Mouse (Mus musculus) lung, postnatal 25 days (tissue): Measurements from ENCODE around the gene Gm10217.

Source experiments
- DNase-seq: peaks from one replicate; pipeline ENCODE4 v3.0.0; 2022; ENCODE audit warnings: low spot score

The Gm10217 gene

DNA sequence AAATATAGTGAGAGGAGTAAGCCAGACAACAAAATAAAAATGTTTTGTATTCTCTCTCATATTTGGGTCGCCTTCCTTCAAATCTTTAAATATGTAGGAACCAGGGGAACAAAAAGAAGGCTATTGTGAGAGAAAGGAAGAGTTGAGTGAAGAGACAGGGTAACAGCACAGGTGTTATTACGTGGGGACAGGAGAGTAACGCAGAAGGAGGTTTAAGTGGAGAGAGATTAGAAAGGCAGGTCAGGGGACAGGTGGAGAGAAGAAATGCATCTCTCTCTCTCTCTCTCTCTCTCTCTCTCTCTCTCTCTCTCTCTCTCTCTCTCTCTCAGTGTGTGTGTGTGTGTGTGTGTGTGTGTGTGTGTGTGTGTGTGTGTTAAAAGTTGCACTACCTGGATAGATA lies at the start of gene Gm10217:
TSS of gene Gm10217 (plus strand) at position 301 of the 400 bp plus-strand sequence.
- no peak for DNase-seq

DNA sequence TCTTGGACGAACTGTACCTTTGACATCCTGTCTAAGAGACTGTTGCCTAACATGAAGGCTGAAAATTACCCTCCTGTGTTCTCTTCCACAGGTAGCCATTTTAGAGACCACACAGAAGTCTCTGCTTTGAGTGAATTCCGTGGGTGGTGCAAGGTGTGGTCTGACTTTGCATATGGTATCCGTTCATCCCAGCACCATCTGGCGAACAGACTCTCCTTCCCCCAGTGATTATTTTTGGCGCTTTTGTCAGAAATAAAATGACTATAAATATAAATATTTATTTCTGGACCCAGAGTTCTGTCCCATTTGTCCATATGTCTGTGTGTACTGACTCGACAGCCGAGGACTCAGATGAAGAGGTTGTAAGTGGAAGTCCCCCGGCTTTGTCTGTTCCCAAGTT lies 39.3 kb upstream of the Gm10217 start:
- DNase-seq, result no peak

DNA sequence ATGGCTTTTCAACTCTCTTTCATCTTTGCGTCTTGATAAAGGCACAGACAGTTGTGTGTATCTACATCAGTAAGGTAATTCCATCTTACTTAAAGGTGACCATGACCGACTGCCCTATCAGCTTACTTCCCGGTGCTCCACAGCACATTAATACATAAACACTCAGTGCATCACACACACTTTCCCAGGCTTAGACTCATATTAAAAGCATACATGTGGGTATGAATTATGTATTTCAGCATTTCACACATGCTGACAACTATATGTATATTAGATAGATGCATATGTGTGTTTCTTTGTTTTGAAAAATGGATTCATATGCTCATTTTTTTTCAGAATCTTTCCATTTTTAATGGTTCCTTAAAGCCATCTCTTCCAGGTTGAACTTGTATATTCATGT lies 23.8 kb upstream of the Gm10217 start:
- no peak for DNase-seq

DNA sequence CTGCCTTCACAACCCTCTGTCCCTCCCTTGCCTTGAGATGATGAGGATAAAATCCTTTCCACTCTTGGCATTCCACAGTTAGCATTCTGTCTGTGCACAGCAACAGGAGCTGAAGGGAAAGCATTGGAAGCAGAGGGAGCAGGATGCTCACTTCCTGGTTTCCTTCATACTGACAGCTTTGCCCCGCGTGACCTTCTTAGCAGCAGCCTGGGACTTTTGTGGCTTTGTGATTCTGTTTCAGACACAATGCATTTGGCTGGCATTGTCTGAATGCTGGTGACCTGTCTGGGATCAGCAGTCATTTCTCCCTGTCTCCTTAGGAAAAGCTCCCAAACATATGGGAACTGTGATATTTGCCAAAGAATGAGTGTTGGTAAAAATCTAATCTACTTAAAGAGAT lies 4.8 kb upstream of the Gm10217 start:
- DNase-seq, result no peak

DNA sequence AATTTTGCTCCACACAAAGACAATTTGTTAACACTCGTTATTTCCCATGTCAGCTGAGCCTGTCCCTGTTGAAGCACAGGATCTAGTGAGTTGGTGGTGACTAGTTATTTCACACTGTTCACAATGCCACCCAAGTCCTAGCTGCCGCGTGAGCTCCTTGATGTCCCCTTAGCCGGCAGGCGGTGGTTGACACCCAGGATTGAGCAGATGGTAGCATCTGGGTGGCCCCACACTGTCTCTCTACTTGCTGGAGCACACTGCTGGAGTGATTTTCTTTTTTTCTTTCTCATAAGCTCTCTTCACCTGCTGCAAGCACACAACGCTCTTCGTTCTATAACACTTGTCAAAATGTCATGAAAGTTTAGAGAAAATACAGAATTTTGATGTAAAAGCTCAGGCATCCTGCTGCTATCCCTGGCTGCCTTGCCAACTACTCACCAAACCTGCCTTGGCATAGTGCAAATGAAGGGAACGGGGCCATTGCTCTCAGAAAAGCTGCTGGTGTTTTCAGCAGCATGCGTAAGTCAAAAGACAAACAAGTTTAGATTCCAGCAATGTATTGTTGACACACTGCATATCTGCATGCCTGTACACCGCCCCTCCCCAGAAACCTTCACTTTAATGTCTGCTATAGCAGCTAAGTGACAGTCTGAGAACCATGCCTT lies 3.4 kb upstream of the Gm10217 start:
- no peak for DNase-seq

DNA sequence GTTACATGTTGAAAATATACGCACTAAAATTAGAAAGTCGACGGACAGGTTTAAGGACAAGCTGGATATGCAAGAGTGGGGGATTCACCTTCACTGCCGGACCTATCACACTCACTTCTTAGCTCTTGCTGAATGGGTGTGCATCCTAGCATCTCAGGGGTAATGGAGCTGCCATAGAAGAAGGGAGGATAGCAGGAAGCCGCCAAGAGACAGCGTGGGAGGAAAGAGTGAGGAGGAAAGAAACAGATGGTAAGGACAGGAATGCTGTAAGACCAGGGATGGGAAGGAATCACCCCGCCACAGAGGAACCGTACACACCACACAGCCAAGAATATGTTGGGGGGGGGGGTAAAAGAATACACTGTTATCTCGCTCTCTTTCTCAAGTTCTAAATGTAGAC lies 1.1 kb downstream of the Gm10217 start:
- DNase-seq, result no peak

DNA sequence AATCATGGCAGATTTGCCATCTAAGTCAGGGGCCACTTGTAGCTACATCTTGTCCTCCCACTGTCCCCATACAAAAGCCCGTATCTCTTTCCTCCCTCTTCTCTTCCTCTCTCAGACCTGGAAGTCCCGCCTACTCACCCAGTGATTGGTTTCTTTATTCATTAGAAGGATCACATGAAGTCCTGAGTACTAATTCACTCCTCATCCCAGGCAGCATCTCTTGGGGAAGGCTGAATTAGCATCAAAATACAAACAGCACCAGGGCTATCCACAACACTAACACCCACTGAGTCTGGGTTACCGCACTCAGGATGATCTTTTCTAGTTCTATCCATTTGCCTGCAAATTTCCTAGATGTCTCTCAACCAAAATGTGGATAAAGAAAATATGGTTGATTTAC lies 4.0 kb downstream of the Gm10217 start:
- no peak for DNase-seq

DNA sequence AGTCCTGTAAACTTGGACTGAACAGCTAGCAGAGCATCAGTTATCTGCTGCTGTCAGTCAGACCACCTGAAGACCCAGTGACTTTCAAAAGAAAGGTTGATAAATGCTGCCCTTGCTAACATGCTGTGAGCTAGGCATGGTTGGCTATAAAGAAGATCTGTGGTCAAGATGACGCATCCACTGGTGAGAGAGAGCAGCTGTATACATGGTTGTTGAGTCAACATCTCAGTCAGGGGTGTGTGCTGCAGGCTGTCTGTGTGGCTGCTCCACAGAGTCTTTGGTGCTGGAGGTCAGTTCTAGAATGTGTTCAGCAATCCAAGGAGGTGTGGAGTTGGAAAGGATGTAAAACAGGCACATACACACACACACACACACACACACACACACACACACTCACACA lies 12.2 kb downstream of the Gm10217 start:
- no peak for DNase-seq

DNA sequence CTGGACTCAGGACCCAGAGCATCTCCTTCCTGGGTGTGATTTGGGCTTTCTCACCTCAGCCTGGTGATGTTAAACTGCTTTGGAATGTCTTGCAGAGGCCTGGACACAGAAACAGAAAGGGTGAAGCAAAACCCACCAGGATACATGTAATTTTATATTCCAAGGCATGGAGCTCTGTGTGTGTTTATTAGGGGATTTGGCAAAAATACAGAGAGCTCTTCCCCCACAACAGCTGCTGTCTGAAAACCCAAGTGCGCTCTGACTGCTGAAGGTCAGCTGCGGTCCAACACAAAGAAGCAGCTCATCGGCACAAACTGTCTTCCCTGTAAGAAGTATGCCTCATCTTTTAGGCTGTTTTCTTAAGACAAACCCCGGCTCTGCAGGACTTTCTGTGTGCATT lies 15.9 kb downstream of the Gm10217 start:
- DNase-seq, result no peak

DNA sequence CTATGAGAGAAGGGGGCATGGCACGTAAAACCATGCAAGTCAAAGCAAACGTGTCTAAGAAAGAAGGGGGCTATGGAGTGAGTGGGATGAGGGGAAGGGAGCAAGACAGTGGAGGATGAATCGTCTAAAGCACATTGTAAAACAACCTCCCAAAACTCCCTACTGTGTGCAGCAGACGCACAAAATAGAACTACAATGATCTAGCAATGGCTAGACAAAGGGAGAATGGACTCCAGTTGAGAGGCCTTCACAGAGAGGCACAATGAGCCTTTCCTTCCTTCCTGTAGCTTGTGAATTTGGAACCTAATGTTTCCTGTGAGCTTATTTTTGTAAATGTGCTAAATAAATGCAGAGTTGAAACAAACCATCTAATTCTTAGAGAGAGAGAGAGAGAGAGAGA lies 22.7 kb downstream of the Gm10217 start:
- DNase-seq, result no peak

DNA sequence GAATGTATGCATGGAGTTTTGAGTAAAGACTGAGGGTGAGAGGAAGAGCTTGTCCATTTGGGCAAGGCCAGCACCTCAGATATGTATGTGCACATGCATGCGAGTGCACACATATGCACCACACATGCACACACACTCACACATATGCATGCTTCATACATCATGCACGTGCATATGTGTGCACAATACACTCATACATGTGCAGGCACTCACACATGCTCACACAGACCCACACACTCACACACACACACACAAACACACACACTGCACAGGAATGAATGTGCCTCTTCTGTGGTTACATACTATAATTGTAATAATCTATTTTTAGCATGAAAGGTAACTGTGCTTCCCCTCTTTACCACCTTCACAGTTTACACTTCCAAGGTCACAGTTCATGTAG lies 35.1 kb downstream of the Gm10217 start:
- DNase-seq, result no peak

DNA sequence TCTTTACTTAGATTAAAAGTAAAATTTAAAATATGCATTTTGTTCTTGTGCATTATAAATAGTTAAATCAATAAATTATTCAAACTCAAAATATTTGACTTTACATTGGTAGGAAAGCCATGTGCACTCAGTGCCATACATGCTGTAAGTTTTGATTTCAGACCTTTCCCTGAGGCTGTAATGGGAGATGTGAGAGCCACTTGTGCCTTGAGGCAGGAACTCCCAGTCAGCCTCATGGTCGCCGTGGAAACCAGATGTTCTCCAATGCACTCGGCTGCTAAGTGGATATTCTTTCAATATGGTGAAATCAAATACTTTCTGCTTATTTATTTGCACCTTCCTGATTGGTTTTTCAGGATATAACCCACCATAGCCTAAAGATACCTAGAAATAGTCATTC lies 35.6 kb downstream of the Gm10217 start:
- no peak for DNase-seq
